Comparison of ENCODE assay signal across 11 mouse cellular contexts in the genomic region with DNA sequence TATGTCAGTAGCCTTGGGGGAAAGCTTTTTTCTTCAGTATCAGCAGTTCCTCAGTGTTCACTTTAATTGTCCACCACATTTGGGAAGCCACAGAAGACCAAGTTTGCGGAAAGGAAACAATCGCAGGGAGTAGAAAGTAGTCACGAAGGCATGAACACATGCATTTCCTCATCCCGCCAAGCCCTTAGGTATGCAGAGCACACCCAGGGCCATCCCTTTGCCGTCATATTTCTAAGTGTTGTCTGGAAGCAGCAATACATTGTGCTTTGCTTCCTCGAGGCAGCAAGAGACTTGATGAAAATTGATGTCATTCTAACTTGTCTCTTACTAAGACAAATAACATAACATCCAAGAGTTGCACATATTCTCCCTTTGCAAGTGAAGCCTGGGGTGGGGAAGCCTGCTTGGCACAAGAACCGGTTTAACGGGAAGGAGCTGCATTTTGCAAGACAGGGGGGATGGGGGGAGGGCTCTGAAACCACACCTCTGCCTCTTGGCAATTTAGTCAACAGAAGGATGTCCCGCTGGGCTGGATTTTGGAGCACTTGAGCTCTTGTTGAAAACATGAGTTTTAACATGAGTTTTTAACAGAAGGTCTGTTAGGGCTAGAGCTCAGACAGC.
A peak's percentile ranks its signal among the peaks of the same experiment; 100 is the strongest.
DNase-seq lines count a peak whose midpoint lies in the region; ATAC-seq lines count a peak whose summit lies in the region.
"Had no signal": no experiment of that assay in that cellular context is flagged by ENCODE, and none has a peak within 500 bp of the region (broad histone marks: within the 10 kb centered on the region; RNA-seq: fewer than 3 reads in every experiment).

No protein-coding gene starts in this region.

- no peak overlapping the region for H3K9ac ChIP-seq in stomach, embryonic 14.5 days (replicated peaks; ENCODE audit: low read depth, low read length)
- H3K9ac ChIP-seq: midbrain, embryonic 15.5 days had no signal

- H3K4me3 ChIP-seq in stomach, embryonic 14.5 days (ENCODE audit: low read depth, low read length), result no peak overlapping the region
- H3K4me3 ChIP-seq: midbrain, embryonic 15.5 days had no signal

- peak; percentile 28; the same call in 1 of the 2 replicates for ATAC-seq in stomach, embryonic 14.5 days (ENCODE audit: insufficient number of reproducible peaks, insufficient read depth, low FRiP score, low read depth)
- ATAC-seq: midbrain, embryonic 15.5 days; Patski had no signal

- no peaks in the 10 kb centered on the region for H3K9me3 ChIP-seq in stomach, embryonic 14.5 days (ENCODE audit: control insufficient read depth, low read depth, low read length)
- H3K9me3 ChIP-seq: midbrain, embryonic 15.5 days had no signal

- no peak overlapping the region for H3K4me2 ChIP-seq in stomach, embryonic 14.5 days (replicated peaks; ENCODE audit: low read depth, low read length)
- H3K4me2 ChIP-seq: midbrain, embryonic 15.5 days had no signal

- peak; percentile 18 for DNase-seq in adrenal gland, postnatal 10 days
- no peak for DNase-seq in adrenal gland, adult 8-10 months
- peak; percentile 10 for DNase-seq in left cerebral cortex, postnatal 4 days
- DNase-seq in left cerebral cortex, postnatal 25 days (ENCODE audit: low spot score in 2 of 2), result no peak
- DNase-seq in forelimb bud, embryonic 11.5 days (ENCODE audit: low read depth, low spot score), result peak; percentile 9
- DNase-seq in frontal cortex, postnatal 10 days (ENCODE audit: low spot score in 2 of 2), result no peak
- no peak for DNase-seq in spleen, adult 18-20 months

- H3K4me1 ChIP-seq in stomach, embryonic 14.5 days (ENCODE audit: control insufficient read depth, insufficient read depth, low read length), result 0 out of 2 replicates have a peak, but pooled peaks cover 4% of the 10 kb centered on the region
- H3K4me1 ChIP-seq: midbrain, embryonic 15.5 days had no signal

- H3K27me3 ChIP-seq in stomach, embryonic 14.5 days (ENCODE audit: control insufficient read depth, insufficient read depth, low read length), result no peaks in the 10 kb centered on the region
- H3K27me3 ChIP-seq: midbrain, embryonic 15.5 days had no signal

- H3K36me3 ChIP-seq in stomach, embryonic 14.5 days (ENCODE audit: control insufficient read depth, insufficient read depth, low read length), result no peaks in the 10 kb centered on the region
- H3K36me3 ChIP-seq: midbrain, embryonic 15.5 days had no signal

- no peak overlapping the region for H3K27ac ChIP-seq in stomach, embryonic 14.5 days (ENCODE audit: low read length)
- H3K27ac ChIP-seq: kidney, postnatal 0 days; midbrain, embryonic 15.5 days had no signal

- intact Hi-C loops in left cerebral cortex, postnatal 4 days (cut with DNase I), result no loop called here
- intact Hi-C loops in left cerebral cortex, postnatal 25 days (cut with DNase I), result no loop called here

- 18% methylated on average over 9 of the region's 9 CpGs for WGBS in stomach, embryonic 14.5 days

Comparison
In these comparisons a context has a peak if more than half of its experiments do, and no peak if none do; other contexts are left out.
1. DNase-seq: peak in adrenal gland, postnatal 10 days (single experiment), left cerebral cortex, postnatal 4 days (single experiment) and forelimb bud, embryonic 11.5 days (single experiment); none in adrenal gland, adult 8-10 months (single experiment), left cerebral cortex, postnatal 25 days (0 of 2), frontal cortex, postnatal 10 days (0 of 2) and spleen, adult 18-20 months (0 of 2).